Mouse (Mus musculus): ENCODE measurements around the gene Tbx6.
"Not testable (repeated sequence)": the region's sequence is repeated elsewhere in the genome, so short reads cannot be mapped to it uniquely, and the experiment has no call there.

Gene Tbx6

DNA sequence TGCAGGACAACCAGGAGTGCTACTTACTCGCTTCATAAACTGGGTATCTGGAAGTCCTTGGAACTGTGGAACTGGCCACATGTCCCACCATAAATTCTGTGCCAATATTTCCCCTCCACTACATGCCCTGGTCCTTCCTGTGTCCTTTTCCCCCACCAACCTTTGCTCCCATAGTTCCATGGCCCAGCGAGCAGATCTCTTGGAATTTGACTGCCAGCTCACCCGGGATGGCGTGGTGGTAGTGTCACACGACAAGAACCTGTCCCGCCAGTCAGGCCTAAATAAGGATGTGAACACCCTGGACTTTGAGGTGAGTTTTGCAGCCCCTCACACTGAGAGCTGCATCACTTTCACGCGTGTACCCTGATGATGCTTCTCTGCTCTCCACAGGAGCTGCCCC is 14.3 kb upstream of the Tbx6 start:
- no peak for DNase-seq (ENCODE audit: low read depth, low spot score)

- DNase-seq (ENCODE audit: low read depth, low spot score) = no peak
Measured at GRCm38 (mm10) chr7:126770784-126771183, 10.5 kb upstream of the Tbx6 start.

GRCm38 (mm10) chr7:126773351-126773750 is 7.9 kb upstream of the Tbx6 start:
- DNase-seq (ENCODE audit: low read depth, low spot score) = no peak

DNA sequence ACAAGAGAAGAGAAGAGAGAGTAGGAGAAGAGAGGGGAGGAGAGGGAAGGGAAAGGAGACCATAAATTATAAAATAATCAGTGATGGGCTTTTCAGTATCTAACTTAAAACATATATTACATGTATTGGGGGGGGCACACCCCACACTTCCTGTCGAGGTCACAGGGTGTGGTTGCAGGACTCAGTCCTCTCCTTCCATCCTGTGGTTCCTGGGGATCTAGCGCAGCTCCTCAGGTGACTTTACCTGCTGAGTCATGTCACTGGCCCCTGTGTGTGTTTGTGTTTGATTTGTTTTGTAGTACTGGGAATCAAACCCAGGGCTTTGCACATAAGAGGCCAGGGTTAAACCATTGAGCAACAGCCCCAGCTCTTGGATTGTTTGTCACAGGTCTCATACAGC is 6.8 kb upstream of the Tbx6 start:
- no peak for DNase-seq (ENCODE audit: low read depth, low spot score)

GRCm38 (mm10) chr7:126775185-126775977 is 5.9 kb upstream of the Tbx6 start:
- DNase-seq (ENCODE audit: low read depth, low spot score) = no peak

DNA sequence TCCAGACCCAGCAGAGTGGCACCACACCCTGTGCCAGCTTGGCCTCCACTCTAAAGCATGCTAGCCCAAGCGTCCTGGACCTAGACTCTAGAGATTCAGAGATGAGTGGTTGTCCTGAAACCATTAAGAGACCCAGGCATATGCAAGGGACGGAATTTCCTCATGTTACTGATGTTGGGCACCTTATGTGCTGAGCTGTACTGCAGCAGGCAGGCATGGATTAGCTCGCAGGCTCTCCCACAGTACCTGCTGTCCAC is 5.4 kb upstream of the Tbx6 start:
- DNase-seq (ENCODE audit: low read depth, low spot score) = no peak

DNA sequence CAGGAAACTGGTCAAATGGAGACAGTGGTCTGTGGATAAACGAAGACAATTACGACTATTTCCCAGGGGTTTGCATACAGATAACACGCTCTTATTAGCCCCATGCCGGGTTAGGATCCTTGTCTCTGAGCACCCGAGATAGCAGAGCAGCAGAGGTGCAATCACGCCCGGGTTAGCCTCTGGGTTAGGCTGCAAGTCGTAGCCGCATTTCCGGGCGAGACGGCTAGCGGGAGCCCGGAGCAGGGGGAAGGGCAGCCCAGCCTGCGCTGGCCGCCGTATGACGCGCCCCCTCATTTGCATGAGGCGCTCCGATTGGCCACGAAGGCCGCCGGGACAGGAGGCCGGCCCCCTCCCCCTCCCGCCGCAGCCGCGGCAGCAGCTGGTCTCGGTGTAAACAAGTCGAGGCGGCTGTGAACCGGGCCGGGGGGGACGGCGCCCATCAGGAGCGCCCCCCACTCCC is 4.7 kb upstream of the Tbx6 start, which contains the start of gene Ypel3:
Gene Ypel3 (plus strand): TSS at position 358 of the 460 bp plus-strand sequence.
- peak; percentile 81 for DNase-seq (ENCODE audit: low read depth, low spot score)

DNA sequence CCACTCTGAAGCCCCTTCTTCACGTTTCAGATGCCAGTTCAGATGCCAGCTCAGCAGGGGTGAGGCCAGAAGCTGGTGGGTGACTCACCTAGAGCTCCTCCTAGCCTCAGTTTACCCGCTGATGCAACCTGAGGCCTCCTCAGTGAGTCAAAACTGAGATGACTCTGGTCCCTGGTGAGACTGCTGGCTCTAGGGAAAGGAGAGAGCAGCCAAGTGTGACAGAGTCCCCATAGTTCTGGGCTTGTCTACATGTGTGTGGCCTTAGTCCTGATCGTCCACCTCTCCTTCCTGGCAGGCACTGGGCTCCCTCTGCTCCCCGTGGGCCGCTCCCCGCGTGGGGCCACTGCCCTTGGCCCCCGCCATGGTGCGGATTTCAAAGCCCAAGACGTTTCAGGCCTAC is 3.8 kb upstream of the Tbx6 start:
- no peak for DNase-seq (ENCODE audit: low read depth, low spot score)

GRCm38 (mm10) chr7:126778147-126778546 is 3.1 kb upstream of the Tbx6 start:
- DNase-seq (ENCODE audit: low read depth, low spot score) = no peak

DNA sequence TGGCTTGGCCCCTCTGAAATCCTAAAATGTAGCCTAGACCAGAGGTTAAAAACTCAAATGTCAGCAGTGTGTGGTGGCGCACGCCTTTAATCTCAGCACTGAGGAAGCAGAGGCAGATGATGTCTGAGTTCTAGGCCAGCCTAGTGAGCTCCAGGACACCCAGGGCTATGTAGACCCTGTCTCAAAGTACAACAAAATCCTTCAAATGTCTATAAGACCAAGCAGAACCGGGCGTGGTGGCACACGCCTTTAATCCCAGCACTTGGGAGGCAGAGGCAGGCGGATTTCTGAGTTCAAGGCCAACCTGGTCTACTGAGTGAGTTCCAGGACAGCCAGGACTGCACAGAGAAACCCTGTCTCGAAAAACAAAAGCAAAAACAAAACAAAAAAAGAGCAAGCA is 2.2 kb upstream of the Tbx6 start:
- DNase-seq (ENCODE audit: low read depth, low spot score) = not testable (repeated sequence)

- peak; percentile 67 for DNase-seq (ENCODE audit: low read depth, low spot score)
Measured at GRCm38 (mm10) chr7:126779983-126780970, 1.0 kb upstream of the Tbx6 start.

GRCm38 (mm10) chr7:126781661-126782370 is 533 bp downstream of the Tbx6 start:
- no peak for DNase-seq (ENCODE audit: low read depth, low spot score)

DNA sequence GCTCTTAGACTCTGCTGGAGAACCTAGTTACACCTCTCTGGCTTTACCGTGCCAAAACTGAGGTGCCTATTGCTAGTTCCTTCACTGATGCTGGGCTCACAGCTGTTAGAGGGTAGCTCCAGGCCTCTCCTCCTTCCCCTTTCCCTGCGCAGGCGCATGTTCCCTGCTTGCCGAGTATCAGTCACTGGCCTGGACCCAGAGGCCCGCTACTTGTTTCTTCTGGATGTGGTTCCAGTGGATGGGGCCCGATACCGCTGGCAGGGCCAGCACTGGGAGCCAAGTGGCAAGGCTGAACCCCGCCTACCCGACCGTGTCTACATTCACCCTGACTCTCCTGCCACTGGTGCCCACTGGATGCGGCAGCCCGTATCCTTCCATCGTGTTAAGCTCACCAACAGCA is 1.4 kb downstream of the Tbx6 start:
- no peak for DNase-seq (ENCODE audit: low read depth, low spot score)

DNA sequence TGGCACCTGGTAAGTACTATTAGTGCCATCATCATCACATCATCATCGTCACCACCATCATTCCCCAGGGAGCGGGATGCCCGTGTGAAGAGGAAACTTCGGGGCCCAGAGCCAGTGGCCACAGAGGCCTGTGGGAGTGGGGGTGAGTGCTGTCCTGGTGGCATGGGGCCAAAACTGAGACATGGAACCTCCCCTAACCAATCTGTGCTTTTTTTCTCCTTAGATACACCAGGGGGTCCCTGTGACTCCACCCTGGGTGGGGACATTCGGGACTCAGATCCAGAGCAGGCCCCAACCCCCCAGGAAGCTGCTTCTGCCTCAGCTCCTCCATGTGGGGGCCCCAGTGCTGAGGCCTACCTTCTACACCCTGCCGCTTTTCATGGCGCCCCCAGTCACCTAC is 3.2 kb downstream of the Tbx6 start:
- no peak for DNase-seq (ENCODE audit: low read depth, low spot score)

GRCm38 (mm10) chr7:126785056-126785455 is 3.8 kb downstream of the Tbx6 start:
- DNase-seq (ENCODE audit: low read depth, low spot score) = no peak

DNA sequence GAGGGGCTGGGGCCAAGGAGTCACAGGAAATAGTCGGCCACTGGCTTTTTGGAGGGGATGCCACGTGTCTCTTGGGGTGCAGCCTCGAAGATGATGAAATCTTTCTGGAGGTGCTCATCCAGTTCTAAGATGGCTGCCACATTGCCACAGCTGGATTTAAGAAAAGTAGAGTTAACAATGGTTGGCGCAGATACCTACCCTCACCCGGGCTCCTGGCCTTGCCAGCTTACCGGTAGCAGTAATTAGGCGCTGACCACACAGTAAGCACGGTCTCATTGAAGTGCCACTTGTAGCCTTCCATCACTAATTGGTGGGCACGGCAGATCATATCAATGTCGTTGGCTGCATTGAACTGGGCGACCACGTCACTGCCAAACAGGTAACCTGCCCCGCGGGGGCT is 4.9 kb downstream of the Tbx6 start:
- DNase-seq (ENCODE audit: low read depth, low spot score) = no peak

DNA sequence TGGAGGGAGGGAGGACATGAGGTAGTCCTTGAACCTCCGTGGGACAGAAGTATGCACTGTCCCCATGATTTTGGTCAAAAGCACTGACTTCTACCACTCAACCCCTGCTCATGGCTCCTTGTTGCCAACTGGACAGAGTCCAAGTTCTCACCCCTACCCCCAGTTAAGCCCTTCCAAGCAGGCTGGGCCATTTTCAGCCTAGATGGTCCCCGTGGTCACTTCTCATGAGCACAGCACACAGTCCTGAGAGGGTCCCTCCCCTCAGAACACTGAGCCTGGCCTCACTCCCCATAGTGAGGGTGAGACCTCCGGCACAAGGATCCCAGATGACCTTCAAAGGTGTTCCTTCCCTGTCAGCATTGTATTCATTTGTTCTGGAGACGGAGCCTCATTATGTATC is 7.9 kb downstream of the Tbx6 start:
- DNase-seq (ENCODE audit: low read depth, low spot score) = no peak

DNA sequence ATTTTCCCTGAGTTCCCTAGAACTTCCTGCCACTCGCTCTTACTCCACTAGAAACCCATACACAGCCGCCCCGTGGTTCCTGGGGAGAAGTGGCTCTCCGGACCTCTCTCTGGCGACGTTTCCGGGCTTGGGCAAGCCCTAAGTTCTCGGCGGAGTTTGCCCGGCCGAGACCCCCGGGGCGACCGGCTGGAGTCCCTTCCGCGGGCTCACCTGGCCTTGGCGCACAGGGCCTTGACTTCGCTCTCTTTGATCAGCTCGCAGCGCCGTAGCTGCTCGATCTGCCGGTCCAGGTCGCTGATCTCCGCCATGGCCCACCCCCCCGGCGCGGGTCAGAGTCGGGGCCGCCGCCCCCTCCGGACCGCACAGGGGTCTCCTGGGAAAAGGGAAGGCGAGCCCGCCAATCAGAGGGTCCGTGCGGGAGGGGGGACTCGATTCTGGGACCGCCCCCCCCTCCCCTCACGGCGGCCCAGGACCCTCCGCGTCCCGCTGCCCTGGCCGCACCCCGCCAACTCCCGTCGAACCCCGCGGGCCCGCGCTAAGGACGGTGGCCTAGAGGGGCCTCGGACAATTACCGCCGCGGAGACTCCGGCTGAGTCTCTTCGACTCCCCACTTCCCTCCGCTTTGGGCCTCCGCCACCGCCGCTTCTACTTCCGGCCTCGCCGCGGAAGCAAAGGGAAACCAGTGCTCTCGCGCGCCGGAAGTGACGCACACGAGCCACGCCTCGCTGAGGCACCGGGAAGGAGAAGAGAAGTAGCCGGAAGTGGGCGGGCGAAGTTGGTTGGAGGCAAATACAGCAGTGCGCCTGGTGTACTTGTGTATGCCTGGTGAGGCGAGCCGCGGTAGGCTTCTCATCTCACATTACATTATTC is 10.8 kb downstream of the Tbx6 start, which contains the start of gene Ppp4c:
Gene Ppp4c (minus strand): TSS at position 646 of the 870 bp plus-strand sequence.
- DNase-seq (ENCODE audit: low read depth, low spot score) = peak; percentile 92

DNA sequence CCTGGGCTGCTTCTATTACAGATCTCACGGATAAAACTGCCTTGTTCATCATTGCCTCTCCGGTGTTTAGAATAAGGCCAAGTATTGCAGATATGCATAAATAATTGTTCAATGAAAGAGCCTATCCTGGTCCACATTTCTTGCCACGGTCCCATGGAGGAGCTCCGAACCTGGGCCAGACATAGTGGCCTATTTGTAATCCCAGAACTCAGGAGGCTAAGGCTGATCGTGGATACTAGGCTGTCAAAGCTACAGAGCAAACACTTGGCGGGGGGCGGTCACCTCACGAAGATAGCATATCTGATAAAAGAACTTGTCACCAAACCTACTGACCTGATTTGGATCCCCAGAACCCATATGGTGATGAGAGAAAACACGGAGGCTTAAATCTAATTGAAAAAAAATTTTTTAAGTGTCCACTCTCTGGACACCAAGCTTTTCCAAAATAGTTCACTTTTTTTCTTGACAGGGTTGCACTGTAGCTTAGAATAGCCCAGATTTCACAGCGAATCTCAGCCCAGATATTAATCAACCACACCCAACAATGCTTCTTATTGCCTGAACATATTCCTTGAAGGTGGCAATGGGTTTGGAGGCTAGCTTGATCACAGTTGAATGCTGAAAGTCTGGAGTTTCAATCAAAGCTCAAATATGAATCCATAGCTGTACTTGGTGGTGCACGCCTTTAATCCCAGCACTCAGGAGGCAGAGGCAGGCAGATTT is 11.6 kb downstream of the Tbx6 start:
- no peak for DNase-seq (ENCODE audit: low read depth, low spot score)
